Mouse (Mus musculus): ENCODE results near the gene Rab3il1. TPM values are rescaled to one million over a fixed set of nuclear protein-coding genes. Genes with fewer than 3 reads are reported as not detected.

The Rab3il1 gene
- total and polyA plus RNA-seq, 3 experiments = 1.0 to 1.4 TPM; not detected in 1

DNA sequence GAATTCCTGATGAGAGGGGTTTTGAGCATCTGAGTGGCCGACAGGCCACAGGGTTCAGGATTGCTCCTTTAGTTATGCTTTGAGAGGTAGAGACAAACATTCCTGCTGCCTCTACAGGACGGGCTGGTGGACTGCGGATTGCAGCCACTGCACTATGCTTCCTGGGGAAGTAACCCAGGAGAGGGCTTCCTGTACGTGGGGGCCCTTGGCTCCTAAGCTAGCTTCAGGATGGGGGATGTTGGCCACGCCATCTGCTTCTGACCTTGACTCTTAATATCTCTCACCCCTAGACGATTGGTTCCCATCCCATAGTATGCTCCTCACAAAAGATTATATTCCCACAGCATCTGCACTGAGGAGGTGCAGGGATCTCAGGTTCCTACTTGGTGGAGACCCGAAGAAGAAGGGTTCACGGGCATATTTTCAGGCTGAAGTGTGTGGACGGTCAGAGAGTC is 21.9 kb downstream of the Rab3il1 start:
- H3K9ac ChIP-seq (ENCODE audit: control insufficient read depth, low read depth, low read length, poor library complexity, severe bottlenecking) = no peak overlapping the region
- DNase-seq (ENCODE audit: low read depth, low spot score) = no peak
- H3K4me3 ChIP-seq (ENCODE audit: control insufficient read depth in 1 of 2, insufficient read depth in 1 of 2, low read depth in 2 of 2, low read length in 2 of 2) = no peak overlapping the region
- no peaks in the 10 kb centered on the region for H3K36me3 ChIP-seq (ENCODE audit: control insufficient read depth in 1 of 2, insufficient read depth in 2 of 2, low read length in 2 of 2)
- H3K27me3 ChIP-seq (ENCODE audit: control insufficient read depth in 1 of 2, insufficient read depth in 2 of 2, low read length in 2 of 2) = no peaks in the 10 kb centered on the region; a peak in 1 of 4 replicates
- TF ChIP-seq MYC (IDR thresholded peaks at IDR 0.05; ENCODE audit: low read depth, low read length) = no peak
- TF ChIP-seq POLR2AphosphoS2 (IDR thresholded peaks at IDR 0.05; ENCODE audit: low read length) = no peak
- no peak for TF ChIP-seq NRF1 (IDR thresholded peaks at IDR 0.05; ENCODE audit: insufficient read depth, low read depth, low read length, poor library complexity, severe bottlenecking)
- no peak for TF ChIP-seq UBTF (IDR thresholded peaks at IDR 0.05; ENCODE audit: borderline replicate concordance, insufficient read depth, low read depth, low read length)
- no peak for TF ChIP-seq MAX (IDR thresholded peaks at IDR 0.05; ENCODE audit: low read length)
- H3K9me3 ChIP-seq (replicated peaks; ENCODE audit: insufficient read depth, low read length) = no peaks in the 10 kb centered on the region
- no peak overlapping the region for H3K27ac ChIP-seq (ENCODE audit: control insufficient read depth, low read depth, low read length)
- no peaks in the 10 kb centered on the region for H3K79me2 ChIP-seq (ENCODE audit: control insufficient read depth, insufficient read depth, low read length, poor library complexity)
- peaks cover 0 to 3% of the 10 kb centered on the region in 2 experiments; a peak in 1 of 4 replicates for H3K4me1 ChIP-seq (ENCODE audit: control insufficient read depth in 1 of 2, insufficient read depth in 2 of 2, low read length in 2 of 2)

DNA sequence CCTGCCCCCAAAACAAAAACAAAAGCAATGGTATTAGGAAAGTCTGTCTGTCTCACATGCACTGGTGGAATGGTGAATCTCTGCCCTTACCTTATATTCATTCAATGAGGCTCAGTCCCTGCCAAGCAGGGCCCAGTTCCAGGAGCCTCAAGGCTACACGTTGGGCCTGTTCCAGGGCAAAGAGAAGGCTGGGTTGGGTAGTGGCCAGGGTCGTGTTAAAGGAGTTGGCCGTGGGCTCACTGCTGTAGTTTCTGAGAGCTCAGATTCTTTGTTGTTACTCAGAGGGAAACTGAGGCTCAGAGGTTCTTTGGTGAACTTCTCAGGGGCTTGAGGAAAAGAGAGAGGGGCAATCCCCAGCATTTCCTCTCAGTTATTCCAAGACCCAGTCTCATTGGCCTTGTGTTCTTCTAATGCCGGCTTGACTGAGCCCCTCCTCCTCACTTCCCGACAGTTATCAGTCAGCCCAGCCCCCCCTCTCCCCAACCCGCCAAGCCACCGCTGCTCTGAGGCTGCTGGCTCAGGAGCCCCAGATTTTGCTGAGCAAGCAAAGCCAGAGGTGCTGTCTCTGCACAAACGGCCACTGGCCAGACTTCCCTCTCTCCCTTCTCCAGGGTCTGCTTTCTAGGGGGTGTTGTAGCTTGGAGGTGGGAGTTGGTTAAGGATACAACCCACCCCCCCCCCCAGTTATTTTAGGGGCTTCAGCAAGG is 23.9 kb downstream of the Rab3il1 start:
- Histone ChIP-seq H3K36me3 (ENCODE audit: control insufficient read depth in 1 of 2, insufficient read depth in 2 of 2, low read length in 2 of 2) (no peaks in the 10 kb centered on the region), H3K79me2 (ENCODE audit: control insufficient read depth, insufficient read depth, low read length, poor library complexity) (no peaks in the 10 kb centered on the region), H3K4me1 (ENCODE audit: control insufficient read depth in 1 of 2, insufficient read depth in 2 of 2, low read length in 2 of 2) (no peaks in the 10 kb centered on the region), H3K27ac (ENCODE audit: control insufficient read depth, low read depth, low read length) (no peak overlapping the region), H3K27me3 (ENCODE audit: control insufficient read depth in 1 of 2, insufficient read depth in 2 of 2, low read length in 2 of 2) (no peaks in the 10 kb centered on the region), H3K9ac (ENCODE audit: control insufficient read depth, low read depth, low read length, poor library complexity, severe bottlenecking) (no peak overlapping the region), H3K9me3 (replicated peaks; ENCODE audit: insufficient read depth, low read length) (no peaks in the 10 kb centered on the region), H3K4me3 (ENCODE audit: control insufficient read depth in 1 of 2, insufficient read depth in 1 of 2, low read depth in 2 of 2, low read length in 2 of 2) (no peak overlapping the region)
- no peak for DNase-seq (ENCODE audit: low read depth, low spot score)
- TF ChIP-seq SIN3A (IDR thresholded peaks at IDR 0.05; ENCODE audit: low read length) = no peak
- TF ChIP-seq MAFK (IDR thresholded peaks at IDR 0.05; ENCODE audit: borderline replicate concordance, low read depth, low read length) = 0 out of 2 replicates have a peak, but pooled peaks have one; percentile 47

DNA sequence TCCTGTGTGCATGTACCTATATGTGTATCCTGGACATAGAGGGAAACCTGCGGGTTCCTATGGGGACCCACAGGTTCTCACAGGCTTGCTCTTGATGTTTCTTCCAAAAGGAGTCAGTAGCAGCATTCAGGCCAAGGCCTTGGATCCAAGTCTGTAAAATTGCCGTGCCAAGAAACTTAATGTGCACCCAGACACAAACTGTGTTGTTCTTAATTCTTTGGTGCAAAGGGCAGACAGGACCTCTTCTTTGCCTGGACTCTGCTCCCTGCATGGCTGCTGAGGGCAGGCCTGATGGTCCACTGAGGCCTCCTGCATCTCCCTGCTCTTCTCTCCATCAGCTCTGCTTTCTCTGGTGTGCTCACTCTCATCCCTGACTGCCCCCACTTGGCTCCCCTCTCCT is 28.3 kb downstream of the Rab3il1 start:
- no peaks in the 10 kb centered on the region for H3K9me3 ChIP-seq (replicated peaks; ENCODE audit: insufficient read depth, low read length)
- H3K27me3 ChIP-seq (ENCODE audit: control insufficient read depth in 1 of 2, insufficient read depth in 2 of 2, low read length in 2 of 2) = no peaks in the 10 kb centered on the region
- TF ChIP-seq MEF2A (IDR thresholded peaks at IDR 0.05; ENCODE audit: extremely low read depth, insufficient replicate concordance, low read depth, low read length, poor library complexity, severe bottlenecking) = no peak
- TF ChIP-seq E2F4 (IDR thresholded peaks at IDR 0.05; ENCODE audit: borderline replicate concordance, low read depth, low read length) = no peak
- no peak for TF ChIP-seq USF2 (IDR thresholded peaks at IDR 0.05; ENCODE audit: borderline replicate concordance in 1 of 2, insufficient read depth in 1 of 2, low read depth in 1 of 2, low read length in 2 of 2)
- no peak for TF ChIP-seq CHD2 (IDR thresholded peaks at IDR 0.05; ENCODE audit: low read length)
- no peak for TF ChIP-seq GATA1 (IDR thresholded peaks at IDR 0.05; ENCODE audit: low read depth, low read length)
- TF ChIP-seq ZC3H11A (IDR thresholded peaks at IDR 0.05; ENCODE audit: low read depth, low read length) = no peak
- TF ChIP-seq MAZ (IDR thresholded peaks at IDR 0.05; ENCODE audit: low read depth, low read length) = no peak
- no peak for TF ChIP-seq MYB (IDR thresholded peaks at IDR 0.05; ENCODE audit: low read depth, low read length)
- TF ChIP-seq MAFK (IDR thresholded peaks at IDR 0.05; ENCODE audit: borderline replicate concordance, low read depth, low read length) = no peak
- TF ChIP-seq NELFE (IDR thresholded peaks at IDR 0.05; ENCODE audit: low read depth, low read length) = no peak
- no peak for TF ChIP-seq EP300 (IDR thresholded peaks at IDR 0.05; ENCODE audit: low read depth in 1 of 2, low read length in 2 of 2)
- H3K4me1 ChIP-seq (ENCODE audit: control insufficient read depth in 1 of 2, insufficient read depth in 2 of 2, low read length in 2 of 2) = no peaks in the 10 kb centered on the region
- H3K4me3 ChIP-seq (ENCODE audit: control insufficient read depth in 1 of 2, insufficient read depth in 1 of 2, low read depth in 2 of 2, low read length in 2 of 2) = no peak overlapping the region
- H3K9ac ChIP-seq (ENCODE audit: control insufficient read depth, low read depth, low read length, poor library complexity, severe bottlenecking) = no peak overlapping the region
- no peaks in the 10 kb centered on the region for H3K36me3 ChIP-seq (ENCODE audit: control insufficient read depth in 1 of 2, insufficient read depth in 2 of 2, low read length in 2 of 2)
- H3K27ac ChIP-seq (ENCODE audit: control insufficient read depth, low read depth, low read length) = no peak overlapping the region
- H3K79me2 ChIP-seq (ENCODE audit: control insufficient read depth, insufficient read depth, low read length, poor library complexity) = no peaks in the 10 kb centered on the region
- no peak for DNase-seq (ENCODE audit: low read depth, low spot score)

Data from MEL (cell line).